Mouse (Mus musculus): ENCODE data around the gene Tdrd9. TPM values are rescaled to one million over a fixed set of nuclear protein-coding genes. Genes with fewer than 3 reads are reported as not detected.

Tdrd9 gene
- not detected in 4 replicates for total RNA-seq (2023)

DNA sequence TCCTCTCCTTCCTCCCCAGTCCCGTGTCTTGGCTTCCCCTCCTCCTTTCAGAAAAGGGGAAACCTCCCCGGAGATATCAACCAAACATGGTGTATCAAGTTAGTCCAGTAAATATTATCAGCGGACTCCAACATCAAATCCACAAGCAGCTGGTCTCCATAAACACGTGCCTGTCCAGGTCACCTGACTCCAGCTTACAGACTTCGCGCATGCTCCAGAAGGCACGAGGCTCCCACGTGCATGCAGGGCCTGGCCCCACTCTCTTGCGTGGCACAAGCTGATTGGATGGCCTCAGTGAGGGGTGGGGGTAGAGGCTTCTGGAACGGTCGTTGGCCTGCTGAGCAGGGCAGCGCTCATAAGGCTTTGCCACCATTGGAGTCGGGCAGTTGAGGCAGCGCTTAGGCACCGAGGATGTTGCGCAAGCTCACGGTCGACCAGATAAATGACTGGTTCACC is at the start of gene Tdrd9:
Gene Tdrd9, plus strand, starts transcription at position 329 of the 456 bp plus-strand sequence.

DNA sequence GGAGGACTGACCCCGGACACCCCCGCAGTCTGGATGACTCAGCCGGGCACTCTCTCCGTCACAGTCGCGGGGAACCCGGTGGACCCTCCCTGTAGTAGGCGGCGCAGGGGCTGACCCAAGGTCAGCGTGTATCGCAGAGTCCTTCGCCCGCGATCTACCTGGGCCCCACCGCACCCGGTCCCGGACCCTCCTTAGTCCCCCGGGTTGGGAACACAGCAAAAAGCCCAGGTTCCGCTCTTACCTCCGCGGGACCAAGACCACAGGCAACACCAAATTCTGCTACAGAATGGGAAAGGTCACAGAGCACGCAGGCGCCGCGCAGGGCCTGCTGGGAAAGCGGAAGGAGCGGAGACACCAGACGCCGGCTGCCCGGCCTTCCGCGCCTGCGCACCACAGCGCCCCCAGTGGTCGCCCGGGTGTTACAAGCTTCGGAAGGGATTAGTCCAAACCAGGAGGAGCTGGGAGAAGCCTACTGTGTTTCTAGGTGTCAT is 4.6 kb upstream of the Tdrd9 start, which contains the start of gene Atp5mpl:
Gene Atp5mpl, minus strand, starts transcription at position 295 of the 491 bp plus-strand sequence.

DNA sequence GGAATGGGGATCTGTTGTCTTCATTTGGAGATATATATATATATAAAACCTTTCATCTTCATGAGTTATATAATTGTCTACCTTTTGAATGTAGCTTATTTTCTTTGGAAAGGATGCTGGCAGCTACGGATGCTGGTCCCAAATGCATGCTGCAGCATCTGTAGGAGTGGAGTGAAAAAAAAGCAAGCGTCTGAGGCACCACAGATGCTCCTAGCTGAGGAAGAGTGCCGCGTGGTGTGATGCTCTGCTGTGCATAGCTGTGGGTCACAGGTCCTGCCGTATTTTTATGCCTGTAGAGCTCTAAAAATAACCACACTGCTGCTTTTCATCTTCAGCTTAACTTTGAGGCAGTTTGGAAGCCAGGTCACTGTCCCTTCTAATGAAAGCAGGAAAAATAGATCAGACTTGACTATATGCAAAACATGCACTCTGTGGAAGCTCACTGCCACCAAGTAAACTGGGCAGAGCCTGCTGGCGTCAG is 9.6 kb downstream of the Tdrd9 start, which contains the start of gene Rd3l:
Gene Rd3l, minus strand, starts transcription at position 431 of the 481 bp plus-strand sequence.

DNA sequence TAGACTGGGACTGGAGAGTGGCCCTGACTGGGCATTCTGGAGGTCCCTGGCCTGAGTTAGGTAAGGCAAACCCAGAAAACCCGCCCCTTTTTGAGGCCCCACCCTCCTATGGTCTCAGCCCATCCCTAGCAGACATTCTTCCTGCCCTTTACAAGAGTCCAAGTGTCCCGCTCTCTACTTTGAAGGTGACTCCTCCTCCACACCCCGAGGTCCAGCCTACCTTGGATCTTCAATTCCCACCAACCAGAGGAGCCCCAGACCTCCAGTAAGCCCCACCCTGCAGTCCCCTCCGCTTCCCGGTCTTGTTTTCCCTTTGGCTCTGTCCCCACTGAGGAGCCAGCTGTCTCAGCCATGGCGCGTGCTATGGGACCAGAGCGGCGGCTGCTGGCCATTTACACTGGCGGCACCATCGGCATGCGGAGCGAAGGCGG is 135.2 kb downstream of the Tdrd9 start, which contains the start of gene Aspg:
Gene Aspg, plus strand, starts transcription at position 139 of the 431 bp plus-strand sequence.

Other genes starting within 250 kb of the Tdrd9 start
- gene Klc1, start 212.7 kb upstream of the Tdrd9 start, total RNA-seq (2023) = 58.0 to 72.8 TPM (median 71.0 TPM) in 4 replicates
- gene Xrcc3, start 157.7 kb upstream of the Tdrd9 start, total RNA-seq (2023) = 1.4 to 2.7 TPM (median 1.9 TPM) in 4 replicates
- gene Zfyve21, start 157.4 kb upstream of the Tdrd9 start, total RNA-seq (2023) = 1.6 to 3.3 TPM (median 1.8 TPM) in 4 replicates
- gene Ppp1r13b, start 63.4 kb upstream of the Tdrd9 start, total RNA-seq (2023) = 45.6 to 48.6 TPM (median 47.1 TPM) in 4 replicates
- gene Atp5mpl, start 4.6 kb upstream of the Tdrd9 start, total RNA-seq (2023) = 140 to 195 TPM (median 189 TPM) in 4 replicates
- gene Rd3l, start 9.8 kb downstream of the Tdrd9 start, total RNA-seq (2023) = not detected in 4 replicates
- 0.55 to 0.66 TPM in 2 of 4 replicates, not detected in the others for gene Aspg, start 135.1 kb downstream of the Tdrd9 start, total RNA-seq (2023)
- gene Kif26a, start 174.6 kb downstream of the Tdrd9 start, total RNA-seq (2023) = not detected in 4 replicates

Measured in B cell, adult 62 days (primary cell).